Mouse (Mus musculus): ENCODE data around the gene Fancc.

Gene Fancc

GRCm38 (mm10) chr13:63297933-63298332 is 199.1 kb downstream of the Fancc start:
- intact Hi-C loops (cut with DNase I) = no loop called here

GRCm38 (mm10) chr13:63297003-63297402 is 200.1 kb downstream of the Fancc start:
- intact Hi-C loops (cut with DNase I) = no loop called here

- intact Hi-C loops (cut with DNase I) = no loop called here
Observed at GRCm38 (mm10) chr13:63296300-63296699, 200.8 kb downstream of the Fancc start.

- intact Hi-C loops (cut with DNase I) = loop anchor here (5.0 kb wide), 1 partner anchor 47 kb away; no protein-coding TSS in a partner anchor
Observed at GRCm38 (mm10) chr13:63294359-63295193, 202.5 kb downstream of the Fancc start.

- intact Hi-C loops (cut with DNase I) = loop anchor here (5.0 kb wide), 1 partner anchor 46 kb away; no protein-coding TSS in a partner anchor
Observed at GRCm38 (mm10) chr13:63293647-63294046, 203.4 kb downstream of the Fancc start.

- intact Hi-C loops (cut with DNase I) = loop anchor here (5.0 kb wide), 1 partner anchor 44 kb away; no protein-coding TSS in a partner anchor
Observed at GRCm38 (mm10) chr13:63291016-63291415, 206.1 kb downstream of the Fancc start.

GRCm38 (mm10) chr13:63290126-63290525 is 207.0 kb downstream of the Fancc start:
- intact Hi-C loops (cut with DNase I) = loop anchor here (5.0 kb wide), 1 partner anchor 43 kb away; no protein-coding TSS in a partner anchor

GRCm38 (mm10) chr13:63289687-63290086 is 207.4 kb downstream of the Fancc start:
- intact Hi-C loops (cut with DNase I) = loop anchor here (5.0 kb wide), 1 partner anchor 42 kb away; no protein-coding TSS in a partner anchor

GRCm38 (mm10) chr13:63289152-63289551 is 207.9 kb downstream of the Fancc start:
- intact Hi-C loops (cut with DNase I) = no loop called here

- intact Hi-C loops (cut with DNase I) = no loop called here
Observed at GRCm38 (mm10) chr13:63286483-63287102, 210.5 kb downstream of the Fancc start.

GRCm38 (mm10) chr13:63284748-63285147 is 212.3 kb downstream of the Fancc start:
- intact Hi-C loops (cut with DNase I) = no loop called here

- intact Hi-C loops (cut with DNase I) = no loop called here
Observed at GRCm38 (mm10) chr13:63283236-63283635, 213.8 kb downstream of the Fancc start.

- intact Hi-C loops (cut with DNase I) = no loop called here
Observed at GRCm38 (mm10) chr13:63281206-63281605, 215.9 kb downstream of the Fancc start.

GRCm38 (mm10) chr13:63280344-63280743 is 216.7 kb downstream of the Fancc start:
- intact Hi-C loops (cut with DNase I) = no loop called here

GRCm38 (mm10) chr13:63279807-63280206 is 217.3 kb downstream of the Fancc start:
- intact Hi-C loops (cut with DNase I) = loop anchor here (5.0 kb wide), 1 partner anchor 38 kb away; no protein-coding TSS in a partner anchor

GRCm38 (mm10) chr13:63278796-63279475 is 218.1 kb downstream of the Fancc start:
- intact Hi-C loops (cut with DNase I) = loop anchor here (5.0 kb wide), 1 partner anchor 37 kb away; no protein-coding TSS in a partner anchor

- intact Hi-C loops (cut with DNase I) = loop anchor here (5.0 kb wide), 1 partner anchor 36 kb away; no protein-coding TSS in a partner anchor
Observed at GRCm38 (mm10) chr13:63278141-63278631, 218.9 kb downstream of the Fancc start.

GRCm38 (mm10) chr13:63277316-63277715 is 219.8 kb downstream of the Fancc start:
- intact Hi-C loops (cut with DNase I) = loop anchor here (5.0 kb wide), 1 partner anchor 35 kb away; no protein-coding TSS in a partner anchor

- intact Hi-C loops (cut with DNase I) = loop anchor here (5.0 kb wide), 1 partner anchor 34 kb away; no protein-coding TSS in a partner anchor
Observed at GRCm38 (mm10) chr13:63276389-63276788, 220.7 kb downstream of the Fancc start.

GRCm38 (mm10) chr13:63274488-63275166 is 222.5 kb downstream of the Fancc start:
- intact Hi-C loops (cut with DNase I) = loop anchor here (5.0 kb wide), 1 partner anchor 32 kb away; no protein-coding TSS in a partner anchor
